Mouse (Mus musculus): ENCODE measurements around the gene Bahcc1. TPM values are rescaled to one million over a fixed set of nuclear protein-coding genes. Genes with fewer than 3 reads are reported as not detected.

The Bahcc1 gene
- polyA plus RNA-seq, 1 experiment = 10.1 TPM

DNA sequence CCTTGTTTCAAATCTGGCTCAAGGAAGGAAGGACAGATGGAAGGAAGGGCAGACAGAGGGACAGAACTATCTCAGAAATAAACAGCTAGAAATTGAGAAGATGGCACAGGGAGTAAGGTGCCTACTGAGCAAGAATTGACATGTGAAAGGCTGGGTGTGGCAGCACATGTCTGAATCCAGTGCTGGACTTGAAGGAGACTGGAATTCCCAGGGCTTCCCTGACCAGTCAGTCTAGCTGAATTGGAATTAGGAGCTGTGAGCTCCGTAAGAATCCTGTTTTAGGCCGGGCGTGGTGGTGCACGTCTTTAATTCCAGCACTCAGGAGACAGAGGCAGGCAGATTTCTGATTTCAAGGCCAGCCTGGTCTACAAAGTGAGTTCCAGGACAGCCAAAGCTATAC, 108.9 kb downstream of the Bahcc1 start:
- Histone ChIP-seq H3K27ac (ENCODE audit: insufficient read depth, low read length) (no peak overlapping the region), H3K4me1 (ENCODE audit: control insufficient read depth, insufficient read depth, low read length) (no peaks in the 10 kb centered on the region), H3K4me3 (ENCODE audit: insufficient read depth, low read length) (no peak overlapping the region)
- TF ChIP-seq POLR2A (IDR thresholded peaks at IDR 0.05; ENCODE audit: extremely low read depth, insufficient read depth, low read length) (no peak), CTCF (IDR thresholded peaks at IDR 0.05; ENCODE audit: extremely low read depth, insufficient read depth, low read length) (no peak)

Other genes with a start within 250 kb of the Bahcc1 start
- 208 and 235 TPM in 2 replicates for gene Aatk, start 185.8 kb upstream of the Bahcc1 start, polyA plus RNA-seq (2012; rRNA removed)
- gene Cep131, start 146.1 kb upstream of the Bahcc1 start, polyA plus RNA-seq (2012; rRNA removed) = 32.1 and 39.6 TPM in 2 replicates
- gene Tepsin, start 134.2 kb upstream of the Bahcc1 start, polyA plus RNA-seq (2012; rRNA removed) = 30.8 and 32.6 TPM in 2 replicates
- 52.8 and 54.7 TPM in 2 replicates for gene Ndufaf8, start 134.0 kb upstream of the Bahcc1 start, polyA plus RNA-seq (2012; rRNA removed)
- gene Slc38a10, start 81.6 kb upstream of the Bahcc1 start, polyA plus RNA-seq (2012; rRNA removed) = 57.7 and 60.3 TPM in 2 replicates
- 1,064 and 1,106 TPM in 2 replicates for gene Actg1, start 115.6 kb downstream of the Bahcc1 start, polyA plus RNA-seq (2012; rRNA removed)
- gene Fscn2, start 128.6 kb downstream of the Bahcc1 start, polyA plus RNA-seq (2012; rRNA removed) = 0.28 and 0.67 TPM in 2 replicates
- gene Faap100, start 145.8 kb downstream of the Bahcc1 start, polyA plus RNA-seq (2012; rRNA removed) = 22.8 and 23.9 TPM in 2 replicates
- gene Nploc4, start 204.8 kb downstream of the Bahcc1 start, polyA plus RNA-seq (2012; rRNA removed) = 62.0 and 62.7 TPM in 2 replicates
- gene Tspan10, start 209.7 kb downstream of the Bahcc1 start, polyA plus RNA-seq (2012; rRNA removed) = 0.15 TPM in 1 of 2 replicates, not detected in the other
- gene Pde6g, start 220.6 kb downstream of the Bahcc1 start, polyA plus RNA-seq (2012; rRNA removed) = 0.59 and 0.81 TPM in 2 replicates
- gene Oxld1, start 225.1 kb downstream of the Bahcc1 start, polyA plus RNA-seq (2012; rRNA removed) = 15.0 and 17.4 TPM in 2 replicates
- gene Ccdc137, start 225.2 kb downstream of the Bahcc1 start, polyA plus RNA-seq (2012; rRNA removed) = 27.6 and 28.5 TPM in 2 replicates
- 46.0 and 46.2 TPM in 2 replicates for gene Arl16, start 234.7 kb downstream of the Bahcc1 start, polyA plus RNA-seq (2012; rRNA removed)

Measured in cortical plate, adult 2 months (tissue).